Mouse (Mus musculus): ENCODE data around the gene Filip1.

Gene Filip1

GRCm38 (mm10) chr9:79829842-79830800 lies 182.5 kb downstream of the Filip1 start:
- in situ Hi-C loops (cut with MseI, MboI): no loop called here

GRCm38 (mm10) chr9:79827072-79827471 lies 185.6 kb downstream of the Filip1 start:
- in situ Hi-C loops (cut with MseI, MboI): no loop called here

DNA sequence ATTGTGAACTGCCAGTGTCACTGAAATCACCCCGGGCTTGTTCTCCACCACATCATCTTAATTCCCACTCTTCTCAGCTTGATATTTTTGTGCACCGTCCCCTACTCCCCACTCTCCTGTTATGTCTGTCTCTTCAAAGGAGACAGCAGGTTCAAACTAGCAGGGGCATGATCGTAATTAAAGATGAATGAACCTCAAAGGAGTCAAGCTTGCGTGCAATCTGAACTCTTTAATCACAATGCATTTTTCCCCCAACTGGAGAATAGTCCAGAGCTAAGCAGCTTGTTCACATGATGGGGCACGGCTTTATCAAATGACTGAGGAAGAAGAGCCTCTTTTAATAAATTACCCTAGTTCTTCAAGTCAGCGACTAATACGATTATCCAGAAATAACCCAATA lies 187.1 kb downstream of the Filip1 start:
- in situ Hi-C loops (cut with MseI, MboI): no loop called here

DNA sequence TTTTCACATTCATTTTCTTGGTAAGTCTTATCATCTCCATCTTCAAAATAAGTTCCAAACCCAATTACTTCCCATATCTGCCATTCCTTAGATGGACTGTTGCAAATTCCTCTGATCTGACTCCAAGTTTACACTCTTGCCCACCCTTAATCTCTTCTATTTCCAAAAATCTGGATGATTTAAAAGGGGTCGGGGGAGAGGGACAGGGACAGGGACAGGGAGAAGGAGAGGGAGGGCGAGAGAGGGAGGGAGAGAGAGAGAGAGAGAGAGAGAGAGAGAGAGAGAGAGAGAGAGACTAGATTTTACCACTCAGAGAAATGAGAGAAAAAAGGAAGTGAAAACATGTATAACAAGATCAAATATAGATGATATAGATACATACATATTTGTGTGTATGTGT lies 188.8 kb downstream of the Filip1 start:
- in situ Hi-C loops (cut with MseI, MboI): no loop called here

- in situ Hi-C loops (cut with MseI, MboI): no loop called here
These were observed 189.2 kb downstream of the Filip1 start for GRCm38 (mm10) chr9:79823438-79823837.

DNA sequence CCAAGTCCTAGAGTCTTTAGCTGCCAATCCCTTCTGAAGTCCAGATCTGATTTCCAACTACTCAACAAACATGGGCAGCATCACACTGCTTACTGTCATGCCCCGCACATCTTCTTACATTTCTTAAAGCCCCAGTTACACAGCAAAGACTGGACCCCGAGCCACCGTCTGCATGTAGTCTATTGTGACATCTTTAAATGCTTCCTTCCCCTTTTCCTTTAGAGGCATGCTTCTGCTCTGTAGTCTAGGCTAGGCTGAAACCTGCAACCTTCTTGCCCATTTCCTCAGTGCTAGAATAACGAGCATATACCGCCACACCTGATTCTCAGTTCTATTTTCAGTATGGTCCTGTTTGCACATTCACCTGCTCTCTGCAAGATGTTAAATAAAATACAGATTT lies 196.2 kb downstream of the Filip1 start:
- in situ Hi-C loops (cut with MseI, MboI): no loop called here

GRCm38 (mm10) chr9:79816013-79816412 lies 196.6 kb downstream of the Filip1 start:
- in situ Hi-C loops (cut with MseI, MboI): no loop called here

GRCm38 (mm10) chr9:79814592-79814991 lies 198.1 kb downstream of the Filip1 start:
- in situ Hi-C loops (cut with MseI, MboI): no loop called here

- in situ Hi-C loops (cut with MseI, MboI): no loop called here
These were observed 201.4 kb downstream of the Filip1 start for GRCm38 (mm10) chr9:79810969-79811902.

DNA sequence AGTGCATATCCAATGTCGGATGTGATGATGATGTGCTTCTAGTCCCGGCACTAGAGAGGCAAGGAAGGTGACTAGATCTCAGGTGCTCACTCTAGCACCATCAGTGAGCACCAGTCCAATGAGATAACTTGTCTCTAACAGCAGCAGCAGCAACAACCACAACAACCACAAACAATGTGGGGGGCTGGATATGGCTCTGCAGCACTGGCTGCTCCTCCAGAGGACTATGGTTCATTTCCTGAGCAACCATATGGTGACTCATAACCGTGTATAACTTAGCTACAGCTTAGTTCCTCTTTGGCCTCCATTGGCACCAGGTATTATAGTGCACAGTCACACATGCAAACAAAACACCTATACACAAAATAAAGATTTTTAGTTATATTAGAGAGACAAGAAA lies 202.1 kb downstream of the Filip1 start:
- in situ Hi-C loops (cut with MseI, MboI): no loop called here

DNA sequence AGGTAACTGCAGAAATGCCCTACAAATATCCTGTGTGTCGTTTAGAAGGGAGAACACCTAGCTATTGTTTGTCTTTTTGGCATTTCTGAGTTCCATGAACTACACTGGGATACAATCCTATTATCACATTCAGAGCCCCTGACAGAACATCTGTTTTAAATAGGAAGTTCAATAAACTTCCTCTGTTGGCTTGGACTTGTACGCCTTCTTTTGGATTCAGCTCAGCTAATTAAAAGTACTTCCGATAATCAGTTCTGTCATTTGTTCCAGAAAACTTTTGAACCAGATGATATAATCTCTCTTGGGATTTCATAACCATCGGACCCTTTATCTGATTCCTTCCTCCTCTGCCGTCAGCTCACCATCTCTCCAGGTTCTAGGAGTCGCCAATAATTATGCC lies 203.2 kb downstream of the Filip1 start:
- in situ Hi-C loops (cut with MseI, MboI): loop anchor here (5.0 to 10.0 kb wide), 2 partner anchors 193 to 195 kb away; no protein-coding TSS in a partner anchor

- in situ Hi-C loops (cut with MseI, MboI): loop anchor here (5.0 to 10.0 kb wide), 2 partner anchors 195 to 198 kb away; no protein-coding TSS in a partner anchor
These were observed 205.5 kb downstream of the Filip1 start for GRCm38 (mm10) chr9:79807178-79807577.

DNA sequence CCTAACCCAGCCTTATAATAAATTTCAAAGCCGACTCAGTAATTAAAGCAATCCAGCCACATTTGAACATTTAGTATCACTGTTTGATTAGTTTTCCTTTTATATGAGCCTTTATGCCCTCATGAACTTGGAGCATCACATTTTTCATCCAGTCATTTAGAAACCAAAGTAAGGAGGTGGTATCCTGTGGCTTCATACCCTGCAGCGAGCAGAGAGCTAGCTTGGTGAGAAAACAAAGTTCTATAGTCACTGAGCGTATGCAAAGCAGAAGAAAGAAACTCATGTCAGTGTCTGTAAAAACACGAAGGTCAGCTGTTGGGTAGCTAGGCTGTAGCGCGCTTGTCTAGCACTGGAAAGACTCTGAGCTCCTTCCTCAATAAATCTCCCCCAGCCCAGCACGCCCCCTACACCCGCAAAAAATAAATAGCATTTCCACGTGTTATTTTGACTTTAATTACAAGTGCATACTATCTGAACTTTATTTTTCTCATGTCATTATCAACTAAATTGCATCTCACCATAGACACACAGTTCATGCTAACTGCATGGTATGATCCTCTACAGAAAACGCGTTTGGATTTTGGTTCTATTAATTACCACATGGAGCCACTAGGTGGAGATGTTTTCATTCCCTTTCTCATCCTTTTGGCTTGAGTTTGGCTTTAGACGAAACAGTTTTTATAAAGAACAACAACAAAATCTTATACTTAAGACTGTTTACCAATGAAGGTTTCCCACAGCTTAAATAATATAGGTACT lies 206.2 kb downstream of the Filip1 start:
- in situ Hi-C loops (cut with MseI, MboI): loop anchor here (5.0 to 10.0 kb wide), 2 partner anchors 196 to 198 kb away; no protein-coding TSS in a partner anchor

GRCm38 (mm10) chr9:79805426-79805825 lies 207.2 kb downstream of the Filip1 start:
- in situ Hi-C loops (cut with MseI, MboI): loop anchor here (5.0 to 10.0 kb wide), 2 partner anchors 197 to 199 kb away; no protein-coding TSS in a partner anchor

GRCm38 (mm10) chr9:79796461-79797135 lies 216.1 kb downstream of the Filip1 start:
- in situ Hi-C loops (cut with MseI, MboI): no loop called here

- in situ Hi-C loops (cut with MseI, MboI): no loop called here
These were observed 217.6 kb downstream of the Filip1 start for GRCm38 (mm10) chr9:79795076-79795475.

DNA sequence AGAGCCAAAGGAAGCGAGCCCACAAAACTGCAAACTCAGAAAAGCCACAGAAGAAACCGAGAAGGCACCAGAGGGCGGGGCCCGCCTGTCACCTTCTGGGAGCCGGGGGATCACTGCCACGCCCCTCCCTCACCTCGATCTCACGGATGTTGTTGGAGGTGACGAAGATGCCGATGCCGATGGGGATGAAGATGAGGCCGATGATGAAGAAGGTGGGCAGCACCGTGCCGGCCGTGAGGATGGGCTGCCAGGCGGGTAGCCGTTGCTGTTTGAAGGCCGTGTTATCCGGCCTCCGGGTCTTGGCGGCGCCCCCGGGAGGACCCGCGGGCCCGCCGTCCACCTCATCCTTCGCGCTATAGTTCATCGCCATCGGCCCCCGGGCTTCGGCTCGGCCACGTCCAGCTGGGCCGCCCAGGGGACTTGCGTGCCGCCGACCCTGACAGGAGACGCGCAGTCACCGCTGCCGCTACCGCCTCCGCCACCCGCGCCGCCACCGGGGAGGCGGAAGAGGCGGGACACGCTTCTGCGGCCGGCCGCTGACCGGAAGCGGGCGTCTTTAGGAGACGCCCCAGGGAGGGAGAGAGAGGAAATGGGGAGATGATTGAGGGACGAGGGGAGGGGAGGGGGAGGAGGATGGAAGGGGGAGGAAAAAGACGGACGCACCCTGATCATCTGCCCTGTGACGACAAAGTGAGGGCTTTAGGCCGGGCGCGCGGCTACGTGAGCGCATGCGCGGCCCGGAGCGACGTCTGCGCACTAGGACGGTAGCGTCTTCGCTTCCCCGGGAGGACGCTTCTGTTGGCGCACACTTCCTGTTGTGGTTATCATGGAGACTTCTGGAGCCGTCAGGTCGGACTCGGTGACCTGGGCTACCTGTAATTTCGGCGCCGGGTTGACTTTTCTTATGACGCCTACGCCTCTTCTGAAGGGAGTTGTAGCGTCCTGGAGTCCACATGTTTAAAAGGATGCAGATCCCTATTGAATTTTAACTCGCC lies 219.5 kb downstream of the Filip1 start, which contains the start of gene Tmem30a:
Tmem30a (minus strand) TSS at position 667 of the 995 bp plus-strand sequence.
- in situ Hi-C loops (cut with MseI, MboI): no loop called here

DNA sequence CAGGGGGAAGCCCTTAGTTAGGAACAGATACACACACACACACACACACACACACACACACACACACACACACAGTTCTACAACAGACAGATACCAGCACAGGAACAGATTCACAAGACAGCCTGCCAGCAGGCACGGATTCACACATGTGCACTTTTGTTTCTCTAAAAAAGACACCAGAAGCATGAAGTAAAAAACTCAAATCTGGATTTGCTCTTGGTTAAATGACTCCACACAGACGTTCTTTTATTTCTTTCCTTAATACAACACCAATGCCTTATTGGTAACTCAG lies 226.9 kb downstream of the Filip1 start:
- in situ Hi-C loops (cut with MseI, MboI): no loop called here
